Mouse (Mus musculus) cortical plate, adult 2 months (tissue): ENCODE results near the gene Ccser1. TPM values are rescaled to one million over a fixed set of nuclear protein-coding genes. Genes with fewer than 3 reads are reported as not detected.
"Not testable (repeated sequence)": the region's sequence is repeated elsewhere in the genome, so short reads cannot be mapped to it uniquely, and the experiment has no call there.

ENCODE experiments used
- H3K27ac ChIP-seq: fragments of 200-500 bp; 2 replicates; pipeline ENCODE4 v1.5.1; 2012; ENCODE audit warnings: low read length, control low read depth, inconsistent platforms; ENCODE audit not compliant: insufficient read depth
- H3K4me1 ChIP-seq: fragments of 200-500 bp; 2 replicates; pipeline ENCODE4 v1.6.1; 2011; ENCODE audit warnings: low read length; ENCODE audit not compliant: control insufficient read depth, insufficient read depth
- H3K4me3 ChIP-seq: fragments of 200-500 bp; 2 replicates; pipeline ENCODE4 v1.5.1; 2011; ENCODE audit warnings: mild to moderate bottlenecking, low read length, control low read depth; ENCODE audit not compliant: insufficient read depth
- CTCF ChIP-seq: fragments of 200-500 bp; IDR thresholded peaks from 2 replicates; pipeline ENCODE4 v1.5.1; 2011; ENCODE audit warnings: mild to moderate bottlenecking, control low read depth, low read length; ENCODE audit not compliant: insufficient read depth; ENCODE audit errors: extremely low read depth
- POLR2A ChIP-seq: fragments of 200-500 bp; IDR thresholded peaks from 2 replicates; pipeline ENCODE4 v1.6.1; 2011; ENCODE audit warnings: mild to moderate bottlenecking, low read length, control low read depth; ENCODE audit not compliant: insufficient read depth; ENCODE audit errors: extremely low read depth
- polyA plus RNA-seq: library from polyadenylated mRNA; depleted of rRNA; stranded (reverse); fragments of >200 nt; gene quantifications from 2 replicates; pipeline ENCODE4 v1.2.3, GENCODE M21; 2012

Ccser1 gene
- polyA plus RNA-seq, 1 experiment: 11.7 TPM

DNA sequence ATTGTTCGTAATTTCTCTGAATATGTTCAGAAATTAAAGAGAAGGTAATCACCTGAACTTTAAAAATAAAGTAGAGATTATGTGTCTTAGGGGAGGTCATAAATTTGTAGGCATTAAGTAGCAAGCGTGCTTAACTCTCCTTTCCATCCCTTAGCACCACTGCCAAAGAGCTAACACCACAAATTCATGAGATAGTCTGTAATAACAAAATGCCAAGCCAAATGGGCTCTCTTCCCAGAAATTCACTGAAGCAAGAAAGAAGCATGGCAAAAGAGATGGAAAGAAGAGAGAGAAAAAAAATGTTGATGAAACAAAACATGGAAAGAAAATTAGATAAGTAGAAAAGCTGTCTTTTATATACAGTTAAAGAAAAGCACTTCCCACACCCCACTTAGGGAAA, 796.8 kb downstream of the Ccser1 start:
- H3K27ac ChIP-seq: no peak overlapping the region
- no peaks in the 10 kb centered on the region for H3K4me1 ChIP-seq
- TF ChIP-seq CTCF (no peak), POLR2A (no peak)
- no peak overlapping the region for H3K4me3 ChIP-seq

DNA sequence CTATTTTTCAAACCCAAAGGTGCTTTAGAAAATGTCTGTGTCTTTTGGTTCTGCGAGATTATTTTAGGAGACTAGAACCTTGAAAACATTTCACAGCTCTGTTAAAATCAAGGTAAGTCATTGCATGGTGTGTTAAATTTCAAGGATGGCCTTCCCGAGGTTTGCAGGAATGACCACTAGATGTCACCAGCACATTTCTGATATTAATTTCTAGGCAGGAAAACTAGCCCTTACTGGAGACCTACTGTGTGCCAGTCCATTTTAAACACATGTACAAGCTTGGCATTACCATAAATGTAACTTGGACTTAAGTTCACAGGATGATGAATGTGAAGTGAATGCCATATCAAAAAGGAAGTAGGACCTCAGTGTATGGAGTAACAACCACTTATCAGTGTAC, 798.3 kb downstream of the Ccser1 start:
- TF ChIP-seq CTCF (peak; percentile 20; the same call in 1 of the 2 replicates), POLR2A (no peak)
- no peaks in the 10 kb centered on the region for H3K4me1 ChIP-seq
- H3K27ac ChIP-seq: no peak overlapping the region
- H3K4me3 ChIP-seq: no peak overlapping the region

DNA sequence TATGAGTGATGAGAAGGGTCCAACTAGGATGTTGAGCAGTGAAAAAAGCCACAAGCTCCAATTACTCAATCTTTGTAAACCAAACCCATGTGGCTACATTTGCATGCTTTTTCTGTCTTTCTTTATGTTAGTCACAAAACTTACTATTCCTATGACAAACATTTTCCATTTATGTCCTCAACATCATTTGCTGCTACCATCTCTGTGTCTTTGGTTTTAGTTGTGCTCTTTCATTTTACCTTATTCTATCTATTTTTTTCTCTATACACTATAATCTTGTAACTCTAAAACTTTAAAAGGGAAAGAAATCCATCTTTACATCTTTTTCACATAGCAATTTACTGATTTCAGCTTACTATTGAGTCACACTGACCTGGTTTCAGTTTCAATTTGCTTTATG, 834.2 kb downstream of the Ccser1 start:
- no peak overlapping the region for H3K27ac ChIP-seq
- H3K4me1 ChIP-seq: no peaks in the 10 kb centered on the region
- no peak for TF ChIP-seq POLR2A
- no peak for TF ChIP-seq CTCF
- H3K4me3 ChIP-seq: no peak overlapping the region

DNA sequence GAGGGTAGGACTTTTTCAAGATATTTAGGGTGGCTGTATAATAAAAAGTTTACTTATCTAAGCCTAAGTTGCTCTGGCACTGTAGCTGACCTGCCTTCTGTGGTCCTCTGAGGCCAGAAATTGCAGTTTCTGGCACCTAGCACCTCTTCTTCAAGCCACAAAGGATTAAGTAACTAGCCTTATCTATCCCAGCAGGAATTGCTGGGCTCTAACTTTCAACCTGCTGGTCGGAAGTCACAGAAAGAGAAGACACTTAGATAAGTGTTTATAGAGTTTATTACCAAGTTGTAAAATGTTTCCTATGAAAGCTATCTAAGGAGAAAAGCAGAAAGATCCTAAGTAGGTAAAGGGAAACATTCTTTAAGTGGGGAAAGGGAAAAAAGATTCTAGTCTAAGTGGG, 864.3 kb downstream of the Ccser1 start:
- H3K4me3 ChIP-seq: no peak overlapping the region
- H3K4me1 ChIP-seq: no peaks in the 10 kb centered on the region
- no peak overlapping the region for H3K27ac ChIP-seq
- TF ChIP-seq POLR2A (no peak), CTCF (no peak)

DNA sequence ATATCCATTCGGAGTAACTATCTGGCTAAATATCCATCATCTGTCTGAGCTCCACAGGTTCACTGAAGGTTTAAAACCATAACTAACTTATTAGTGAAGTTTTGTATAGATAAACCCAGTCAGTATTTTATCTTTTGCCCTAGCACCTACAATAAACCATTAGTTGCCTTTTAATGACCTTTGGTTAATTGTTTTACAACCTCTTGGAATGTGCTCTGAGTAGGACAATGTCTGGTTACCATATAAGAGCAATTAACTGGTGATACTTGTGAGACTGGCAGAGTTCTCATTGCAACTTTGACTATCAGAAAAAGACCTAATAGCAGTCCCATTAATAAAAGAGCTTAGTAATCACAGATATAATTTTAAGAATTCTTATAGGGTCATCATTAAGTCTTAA, 864.9 kb downstream of the Ccser1 start:
- not testable (repeated sequence) for H3K27ac ChIP-seq, H3K4me3 ChIP-seq, H3K4me1 ChIP-seq

DNA sequence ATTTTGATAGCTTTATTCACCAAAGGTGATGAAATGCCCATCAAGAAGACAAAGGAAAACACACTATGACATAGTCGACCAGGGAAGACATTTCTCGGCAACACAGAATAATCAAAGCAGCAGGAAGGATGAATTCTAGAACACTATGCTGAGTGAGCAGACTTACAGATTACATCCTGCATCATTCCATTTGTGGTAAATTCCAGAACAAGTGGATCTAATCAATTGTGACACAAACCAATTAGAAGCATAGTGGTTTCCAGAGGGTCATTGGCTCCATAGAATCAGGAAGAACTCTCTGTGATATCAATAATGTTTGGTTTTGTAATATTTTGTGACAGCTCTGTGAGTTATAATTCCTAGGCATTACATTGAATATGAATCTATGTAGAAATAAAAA, 875.2 kb downstream of the Ccser1 start:
- no peaks in the 10 kb centered on the region for H3K4me1 ChIP-seq
- TF ChIP-seq CTCF (no peak), POLR2A (no peak)
- H3K27ac ChIP-seq: no peak overlapping the region
- no peak overlapping the region for H3K4me3 ChIP-seq

DNA sequence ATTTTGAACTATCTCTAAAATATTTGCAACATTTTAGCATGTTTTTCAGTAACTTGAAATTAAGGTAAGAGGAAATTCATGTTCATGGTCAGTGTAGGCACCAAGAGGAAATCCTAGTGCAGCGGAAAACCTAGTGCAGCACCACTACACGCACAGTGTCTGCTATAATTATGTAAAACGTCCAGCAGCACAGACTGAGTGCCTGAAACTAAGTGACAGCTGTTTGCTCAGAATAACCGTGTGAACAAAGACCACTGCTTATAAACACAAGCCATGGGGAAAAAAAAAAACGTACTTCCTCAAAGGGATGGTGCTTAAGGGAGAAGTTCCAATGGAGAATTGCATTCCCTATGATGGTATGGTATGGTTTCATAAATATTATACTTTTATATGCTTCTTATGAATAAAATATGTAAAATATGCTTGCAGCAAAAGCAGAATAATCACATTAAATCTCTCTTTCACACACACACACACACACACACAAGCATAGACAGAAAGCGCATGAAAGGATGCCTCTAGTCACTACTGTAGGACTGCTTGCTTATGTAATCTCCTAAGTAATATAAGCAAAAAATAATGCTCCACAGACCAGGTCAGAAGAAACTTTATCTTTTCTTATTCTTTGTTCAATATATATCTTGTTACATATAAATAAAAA, 886.4 kb downstream of the Ccser1 start:
- Histone ChIP-seq H3K4me1 (no peaks in the 10 kb centered on the region), H3K27ac (no peak overlapping the region), H3K4me3 (no peak overlapping the region)
- no peak for TF ChIP-seq POLR2A
- no peak for TF ChIP-seq CTCF

DNA sequence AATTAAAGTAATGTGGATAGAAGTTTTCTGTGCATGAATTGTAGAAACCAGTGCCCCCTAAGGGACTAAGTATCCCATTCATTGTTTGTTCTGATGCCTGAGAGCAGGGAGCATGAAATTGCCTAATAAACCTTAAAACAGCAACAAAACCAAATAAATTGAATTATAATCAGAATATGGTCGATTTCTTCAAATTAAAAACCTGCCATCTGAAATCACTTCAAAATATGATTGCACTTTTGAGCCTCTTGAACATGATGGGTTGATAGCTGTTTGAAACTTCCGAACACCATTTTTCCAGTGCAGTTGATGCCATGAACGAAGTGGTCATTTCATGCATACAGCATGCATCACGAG, 886.9 kb downstream of the Ccser1 start:
- no peak for TF ChIP-seq CTCF
- TF ChIP-seq POLR2A: no peak
- Histone ChIP-seq H3K4me1 (no peaks in the 10 kb centered on the region), H3K4me3 (no peak overlapping the region), H3K27ac (no peak overlapping the region)

DNA sequence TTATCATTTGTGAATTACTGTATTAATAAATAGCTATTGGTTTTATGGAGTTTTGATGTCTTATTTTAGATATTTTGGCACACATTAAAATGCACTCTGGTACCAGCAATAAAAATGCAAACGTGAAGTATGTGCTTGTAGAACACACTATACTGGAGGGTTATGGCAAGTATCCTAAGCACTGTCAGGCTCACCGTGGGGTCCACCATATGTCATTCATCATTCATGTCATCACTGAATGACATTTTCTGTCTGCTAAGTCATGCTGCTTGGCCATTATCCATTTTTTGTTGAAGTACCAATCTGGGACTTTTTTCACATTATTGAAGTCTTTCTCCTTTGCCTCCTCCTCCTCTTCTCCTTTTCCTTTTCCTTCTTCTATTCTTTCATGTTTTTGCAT, 925.3 kb downstream of the Ccser1 start:
- Histone ChIP-seq H3K4me1 (no peaks in the 10 kb centered on the region), H3K27ac (no peak overlapping the region), H3K4me3 (no peak overlapping the region)
- TF ChIP-seq POLR2A: no peak
- no peak for TF ChIP-seq CTCF

DNA sequence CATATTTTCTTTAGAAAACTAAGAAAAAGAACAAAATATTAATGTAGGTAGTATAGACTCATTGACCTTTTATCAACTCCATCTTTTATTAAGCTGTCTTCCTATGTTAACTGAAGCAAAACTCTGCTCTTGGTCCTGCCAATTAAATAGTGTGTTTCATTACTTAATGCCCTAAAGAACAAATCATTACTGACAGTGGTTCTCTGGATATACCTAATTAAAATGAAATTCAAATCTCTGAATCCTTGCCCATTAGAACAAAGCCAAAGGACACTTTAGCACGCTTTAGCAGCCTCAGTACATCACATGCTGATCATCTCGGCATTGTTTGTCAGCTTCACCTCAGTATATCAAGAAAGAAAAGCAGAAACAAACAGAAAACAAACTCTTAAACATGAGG, 952.4 kb downstream of the Ccser1 start:
- Histone ChIP-seq H3K4me3 (no peak overlapping the region), H3K4me1 (no peaks in the 10 kb centered on the region), H3K27ac (no peak overlapping the region)
- TF ChIP-seq CTCF (no peak), POLR2A (no peak)
